Mouse (Mus musculus): ENCODE results near the gene Tnfrsf25. TPM values are rescaled to one million over a fixed set of nuclear protein-coding genes. Genes with fewer than 3 reads are reported as not detected.

The Tnfrsf25 gene
- polyA plus RNA-seq, 1 experiment from 2014 or later: 0.91 TPM

DNA sequence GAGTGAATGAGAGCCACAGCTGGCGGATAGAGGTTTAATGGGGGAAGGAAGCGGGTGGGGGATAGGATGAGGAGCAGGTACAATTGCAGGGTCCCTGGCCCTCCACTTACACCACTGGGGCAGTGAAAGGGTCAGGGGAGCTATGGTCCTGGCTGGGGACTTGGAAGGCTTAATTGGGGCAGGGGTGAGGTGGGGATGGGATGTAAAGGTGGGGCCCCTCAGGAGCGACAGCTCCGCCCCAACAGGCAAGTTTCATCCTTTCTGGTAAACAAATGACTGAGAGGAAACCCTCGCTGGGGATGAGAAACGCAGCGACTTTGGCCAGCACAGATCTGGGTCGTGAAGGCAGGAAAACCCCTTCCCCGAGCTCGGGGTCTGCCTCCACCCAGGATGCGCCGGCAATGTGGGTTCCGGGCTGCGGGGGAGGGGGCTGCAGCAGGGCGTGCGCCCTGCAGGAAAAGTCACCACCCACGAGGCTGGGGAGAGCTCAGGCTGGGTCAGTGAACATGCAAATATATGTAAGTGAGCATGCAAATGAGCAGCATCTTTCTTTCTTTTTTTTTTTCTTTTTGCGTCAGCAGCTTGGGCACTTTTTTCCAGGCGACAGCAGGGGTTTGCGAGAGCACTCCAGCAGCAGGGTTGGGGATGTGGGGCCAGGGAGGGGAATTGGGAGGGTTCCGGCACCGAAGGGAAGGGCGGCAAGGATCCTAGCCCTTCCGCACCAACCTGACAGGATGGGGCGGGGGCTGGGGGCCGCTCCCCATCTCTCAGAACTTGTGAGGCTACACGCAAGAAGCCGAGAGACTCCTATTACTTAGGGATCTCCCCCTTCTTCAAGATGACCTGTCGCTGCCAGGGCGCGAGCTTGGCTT, 4.8 kb downstream of the Tnfrsf25 start:
- Histone ChIP-seq H3K9ac (replicated peaks; ENCODE audit: low read depth, low read length) (no peak overlapping the region), H3K27ac (ENCODE audit: low read length) (no peak overlapping the region)
- 1% methylated on average over 30 of the region's 31 CpGs for WGBS

DNA sequence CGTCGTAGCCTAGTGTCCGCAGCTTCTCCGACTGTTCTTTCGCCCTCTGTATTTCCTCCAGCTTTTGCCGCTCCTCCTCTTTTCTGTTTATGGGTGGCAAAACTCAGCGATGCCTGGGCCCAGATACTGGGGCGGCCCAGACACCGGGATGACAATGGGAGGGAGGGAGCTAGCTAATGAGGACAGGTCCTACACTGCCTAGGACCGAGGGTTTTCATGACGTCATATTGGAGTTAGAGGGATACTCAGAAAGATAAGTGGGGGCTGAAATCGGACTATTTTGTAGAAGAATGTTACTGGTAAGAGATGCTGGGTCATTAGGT, 5.4 kb downstream of the Tnfrsf25 start:
- Histone ChIP-seq H3K4me3 (ENCODE audit: low read depth, low read length) (peak overlapping the region; percentile 10; the same call in 1 of the 2 replicates), H3K4me1 (ENCODE audit: control insufficient read depth, insufficient read depth, low read length) (peaks cover 27% of the 10 kb centered on the region), H3K4me2 (replicated peaks; ENCODE audit: low read depth, low read length) (peak overlapping the region; percentile 27; the same call in 1 of the 2 replicates), H3K36me3 (ENCODE audit: control insufficient read depth, insufficient read depth, low read length) (no peaks in the 10 kb centered on the region), H3K27ac (ENCODE audit: low read length) (no peak overlapping the region), H3K27me3 (ENCODE audit: control insufficient read depth, insufficient read depth, low read length) (peaks cover 70% of the 10 kb centered on the region), H3K9ac (replicated peaks; ENCODE audit: low read depth, low read length) (no peak overlapping the region), H3K9me3 (ENCODE audit: control insufficient read depth, low read depth, low read length) (no peaks in the 10 kb centered on the region)
- ATAC-seq (ENCODE audit: insufficient number of reproducible peaks, insufficient read depth, low FRiP score, low read depth): no peak
- 3% methylated on average over 12 of the region's 12 CpGs for WGBS

More for the DNA sequence above, 4.8 kb downstream of the Tnfrsf25 start:
- no peak for ATAC-seq (ENCODE audit: insufficient number of reproducible peaks, insufficient read depth, low FRiP score, low read depth)
- Histone ChIP-seq H3K4me1 (ENCODE audit: control insufficient read depth, insufficient read depth, low read length) (peaks cover 30% of the 10 kb centered on the region), H3K4me3 (ENCODE audit: low read depth, low read length) (peak overlapping the region; percentile 10; the same call in 1 of the 2 replicates), H3K4me2 (replicated peaks; ENCODE audit: low read depth, low read length) (peak overlapping the region; percentile 27), H3K27me3 (ENCODE audit: control insufficient read depth, insufficient read depth, low read length) (peaks cover 64% of the 10 kb centered on the region), H3K36me3 (ENCODE audit: control insufficient read depth, insufficient read depth, low read length) (no peaks in the 10 kb centered on the region), H3K9me3 (ENCODE audit: control insufficient read depth, low read depth, low read length) (no peaks in the 10 kb centered on the region)

GRCm38 (mm10) chr4:152124361-152124961, 8.7 kb downstream of the Tnfrsf25 start:
- Histone ChIP-seq H3K4me3 (ENCODE audit: low read depth, low read length) (no peak overlapping the region), H3K9me3 (ENCODE audit: control insufficient read depth, low read depth, low read length) (no peaks in the 10 kb centered on the region), H3K27me3 (ENCODE audit: control insufficient read depth, insufficient read depth, low read length) (peaks cover 82% of the 10 kb centered on the region), H3K4me1 (ENCODE audit: control insufficient read depth, insufficient read depth, low read length) (peaks cover 21% of the 10 kb centered on the region), H3K36me3 (ENCODE audit: control insufficient read depth, insufficient read depth, low read length) (no peaks in the 10 kb centered on the region), H3K9ac (replicated peaks; ENCODE audit: low read depth, low read length) (no peak overlapping the region), H3K4me2 (replicated peaks; ENCODE audit: low read depth, low read length) (no peak overlapping the region), H3K27ac (ENCODE audit: low read length) (no peak overlapping the region)
- WGBS: 42% methylated on average over 13 of the region's 13 CpGs
- ATAC-seq (ENCODE audit: insufficient number of reproducible peaks, insufficient read depth, low FRiP score, low read depth): no peak

GRCm38 (mm10) chr4:152125161-152126025, 9.7 kb downstream of the Tnfrsf25 start:
- no peak for ATAC-seq (ENCODE audit: insufficient number of reproducible peaks, insufficient read depth, low FRiP score, low read depth)
- no peak overlapping the region for H3K27ac ChIP-seq (ENCODE audit: low read length)
- no peak overlapping the region for H3K9ac ChIP-seq (replicated peaks; ENCODE audit: low read depth, low read length)
- H3K27me3 ChIP-seq (ENCODE audit: control insufficient read depth, insufficient read depth, low read length): peaks cover 81% of the 10 kb centered on the region
- peak overlapping the region; percentile 17 for H3K4me3 ChIP-seq (ENCODE audit: low read depth, low read length)
- peak overlapping the region; percentile 27; the same call in 1 of the 2 replicates for H3K4me2 ChIP-seq (replicated peaks; ENCODE audit: low read depth, low read length)
- no peaks in the 10 kb centered on the region for H3K9me3 ChIP-seq (ENCODE audit: control insufficient read depth, low read depth, low read length)
- H3K4me1 ChIP-seq (ENCODE audit: control insufficient read depth, insufficient read depth, low read length): peaks cover 13% of the 10 kb centered on the region
- 23% methylated on average over 56 of the region's 56 CpGs for WGBS
- H3K36me3 ChIP-seq (ENCODE audit: control insufficient read depth, insufficient read depth, low read length): no peaks in the 10 kb centered on the region

DNA sequence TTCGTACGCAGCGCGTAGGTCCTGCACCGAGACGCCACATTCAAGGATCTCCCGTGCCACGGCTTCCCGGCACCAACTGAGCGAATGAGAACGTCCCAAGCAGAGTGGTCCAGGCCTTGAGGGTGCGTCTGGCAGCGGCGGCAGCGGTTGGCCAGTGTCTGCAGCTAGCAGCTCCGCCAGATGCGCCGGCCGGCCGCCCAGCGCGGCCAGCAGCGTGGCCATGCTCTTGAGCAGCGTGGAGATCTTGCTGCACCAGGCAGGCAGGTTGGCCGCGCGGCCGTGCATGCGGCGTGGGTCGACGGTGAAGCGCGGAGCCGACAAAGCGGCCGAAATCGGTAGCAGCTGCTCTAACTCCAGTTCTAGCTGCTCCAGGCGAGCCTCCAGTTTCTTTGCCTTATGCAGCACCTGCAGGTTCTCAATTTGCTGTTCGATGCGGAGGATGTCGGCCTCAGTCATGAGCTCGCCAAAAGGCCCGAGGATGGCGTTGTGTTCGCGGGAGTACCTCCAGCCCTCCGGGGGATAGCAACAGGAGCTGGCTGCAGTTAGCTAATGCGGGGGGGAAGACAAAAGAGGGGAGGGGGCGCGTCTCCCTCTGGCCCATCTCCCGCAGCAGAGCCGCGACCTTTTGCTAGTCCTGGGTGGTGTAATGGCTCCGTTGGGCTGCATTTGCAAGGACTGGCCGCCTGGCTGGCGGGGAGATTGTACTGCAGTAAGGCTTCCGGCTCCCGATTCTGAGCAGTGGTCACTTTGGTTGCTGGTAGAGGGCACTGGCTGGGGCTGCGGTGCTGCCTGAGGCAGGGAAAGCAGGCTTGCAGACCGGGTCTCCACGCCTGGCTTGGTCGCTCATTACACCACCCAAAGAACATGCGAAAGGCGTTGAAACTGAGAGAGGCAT, 10.5 kb downstream of the Tnfrsf25 start:
- H3K4me2 ChIP-seq (replicated peaks; ENCODE audit: low read depth, low read length): peak overlapping the region; percentile 27; the same call in 1 of the 2 replicates
- H3K9ac ChIP-seq (replicated peaks; ENCODE audit: low read depth, low read length): no peak overlapping the region
- H3K4me3 ChIP-seq (ENCODE audit: low read depth, low read length): peak overlapping the region; percentile 17
- ATAC-seq (ENCODE audit: insufficient number of reproducible peaks, insufficient read depth, low FRiP score, low read depth): no peak
- H3K4me1 ChIP-seq (ENCODE audit: control insufficient read depth, insufficient read depth, low read length): peaks cover 11% of the 10 kb centered on the region; the same call in 1 of the 2 replicates
- peaks cover 84% of the 10 kb centered on the region for H3K27me3 ChIP-seq (ENCODE audit: control insufficient read depth, insufficient read depth, low read length)
- no peak overlapping the region for H3K27ac ChIP-seq (ENCODE audit: low read length)
- H3K9me3 ChIP-seq (ENCODE audit: control insufficient read depth, low read depth, low read length): no peaks in the 10 kb centered on the region
- H3K36me3 ChIP-seq (ENCODE audit: control insufficient read depth, insufficient read depth, low read length): no peaks in the 10 kb centered on the region
- 14% methylated on average over 65 of the region's 65 CpGs for WGBS

GRCm38 (mm10) chr4:152127884-152128283, 12.2 kb downstream of the Tnfrsf25 start:
- no peaks in the 10 kb centered on the region for H3K36me3 ChIP-seq (ENCODE audit: control insufficient read depth, insufficient read depth, low read length)
- WGBS: 86% methylated on average over 11 of the region's 11 CpGs
- no peak for ATAC-seq (ENCODE audit: insufficient number of reproducible peaks, insufficient read depth, low FRiP score, low read depth)
- peaks cover 93% of the 10 kb centered on the region for H3K27me3 ChIP-seq (ENCODE audit: control insufficient read depth, insufficient read depth, low read length)
- H3K9ac ChIP-seq (replicated peaks; ENCODE audit: low read depth, low read length): no peak overlapping the region
- H3K4me1 ChIP-seq (ENCODE audit: control insufficient read depth, insufficient read depth, low read length): peaks cover 12% of the 10 kb centered on the region; the same call in 1 of the 2 replicates
- no peak overlapping the region for H3K27ac ChIP-seq (ENCODE audit: low read length)
- H3K4me3 ChIP-seq (ENCODE audit: low read depth, low read length): no peak overlapping the region
- no peaks in the 10 kb centered on the region for H3K9me3 ChIP-seq (ENCODE audit: control insufficient read depth, low read depth, low read length)
- no peak overlapping the region for H3K4me2 ChIP-seq (replicated peaks; ENCODE audit: low read depth, low read length)

- peaks cover 12% of the 10 kb centered on the region; the same call in 1 of the 2 replicates for H3K4me1 ChIP-seq (ENCODE audit: control insufficient read depth, insufficient read depth, low read length)
Observed at GRCm38 (mm10) chr4:152128784-152129183, 13.1 kb downstream of the Tnfrsf25 start.

More at GRCm38 (mm10) chr4:152128784-152129183, 13.1 kb downstream of the Tnfrsf25 start:
- no peak overlapping the region for H3K27ac ChIP-seq (ENCODE audit: low read length)
- H3K36me3 ChIP-seq (ENCODE audit: control insufficient read depth, insufficient read depth, low read length): no peaks in the 10 kb centered on the region
- H3K4me2 ChIP-seq (replicated peaks; ENCODE audit: low read depth, low read length): no peak overlapping the region
- no peak overlapping the region for H3K9ac ChIP-seq (replicated peaks; ENCODE audit: low read depth, low read length)
- no peaks in the 10 kb centered on the region for H3K9me3 ChIP-seq (ENCODE audit: control insufficient read depth, low read depth, low read length)
- peaks cover 91% of the 10 kb centered on the region for H3K27me3 ChIP-seq (ENCODE audit: control insufficient read depth, insufficient read depth, low read length)
- no peak overlapping the region for H3K4me3 ChIP-seq (ENCODE audit: low read depth, low read length)
- 71% methylated on average over 5 of the region's 5 CpGs for WGBS
- ATAC-seq (ENCODE audit: insufficient number of reproducible peaks, insufficient read depth, low FRiP score, low read depth): no peak

All from stomach, embryonic 14.5 days (tissue).